Mouse (Mus musculus): Measurements from ENCODE around the gene Caskin2.
"Not testable (repeated sequence)": the region's sequence is repeated elsewhere in the genome, so short reads cannot be mapped to it uniquely, and the experiment has no call there.

The Caskin2 gene

DNA sequence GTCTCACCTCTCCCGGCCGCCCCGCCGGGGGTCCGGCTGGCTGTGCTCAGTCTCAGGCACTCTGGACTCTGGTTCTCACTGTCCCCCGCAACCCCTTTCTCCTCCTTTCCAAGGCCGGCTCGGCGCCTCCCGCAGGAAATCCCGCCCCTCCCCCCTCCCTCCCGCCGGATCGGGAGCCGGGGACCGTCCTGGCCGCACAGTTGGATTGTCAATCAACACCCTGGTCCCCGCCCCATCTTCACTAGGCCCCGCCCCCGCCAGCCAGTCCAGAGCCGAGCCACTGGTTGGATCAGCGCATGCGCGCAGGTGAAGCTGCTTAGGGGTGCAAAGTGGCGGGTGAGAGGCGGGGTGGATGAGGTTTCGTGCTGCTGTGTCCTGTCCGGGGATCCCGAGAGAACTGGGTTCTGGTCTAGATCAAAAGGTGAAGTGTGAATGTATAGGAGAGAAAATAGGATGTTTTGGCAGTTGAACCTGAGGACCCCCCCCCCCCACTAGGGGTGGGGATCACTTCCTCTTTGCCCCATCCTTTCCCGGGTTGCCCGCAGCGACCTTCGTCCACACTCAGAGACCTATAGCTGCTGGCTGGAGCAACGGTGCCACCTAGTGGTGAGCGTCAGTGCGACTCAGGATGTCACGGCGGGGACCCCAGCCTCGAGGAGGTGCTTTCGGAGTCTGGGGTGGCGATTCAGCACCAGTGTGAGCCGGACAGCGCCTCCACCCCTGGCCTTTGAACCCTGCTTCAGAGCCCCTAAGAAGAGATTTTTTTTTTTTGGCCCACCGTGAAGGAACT is at the start of gene Caskin2:
Gene Caskin2 (minus strand): TSS at position 133 of the 790 bp plus-strand sequence.
- peak; percentile 87 for DNase-seq

DNA sequence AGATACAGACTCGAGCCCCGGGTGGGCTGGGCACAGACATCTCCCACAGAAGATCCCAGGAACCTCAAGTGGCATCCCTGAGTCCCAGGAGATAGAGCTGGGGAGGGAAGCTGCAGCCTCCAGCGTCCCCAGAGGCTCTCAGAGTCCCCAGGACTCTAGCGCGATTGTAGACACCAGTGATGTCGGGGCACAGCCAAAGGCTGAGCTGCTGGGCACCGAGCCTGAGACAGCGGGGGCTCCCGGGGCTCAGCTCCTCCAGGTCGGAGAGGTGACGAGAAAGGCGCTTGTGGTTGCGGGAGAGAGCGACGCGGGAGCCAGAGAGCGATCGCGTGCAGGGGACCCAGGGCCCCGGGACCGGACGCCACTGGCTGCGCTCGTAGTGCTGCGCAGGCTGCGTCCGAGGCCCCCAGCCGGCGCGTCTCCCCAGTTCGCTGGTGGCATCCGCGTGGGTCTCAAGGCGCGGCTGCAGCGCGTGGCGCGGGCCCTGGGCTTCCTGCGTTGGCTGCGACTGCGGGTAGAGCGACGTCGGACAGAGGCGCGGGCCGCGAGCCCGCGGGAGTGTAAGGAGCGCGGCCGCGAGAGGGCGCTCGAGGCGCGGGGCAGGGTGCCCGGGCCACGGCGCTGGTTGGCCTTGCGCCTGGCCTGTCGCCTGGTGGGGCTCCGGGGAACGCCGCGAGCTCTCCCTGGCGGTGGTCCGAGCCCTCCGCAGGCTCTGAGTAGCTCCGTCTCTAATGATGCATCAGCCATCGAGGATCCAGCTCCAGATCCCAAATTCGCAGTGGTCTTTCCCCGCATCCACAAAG is 45.9 kb upstream of the Caskin2 start:
- peak; percentile 67 for DNase-seq

DNA sequence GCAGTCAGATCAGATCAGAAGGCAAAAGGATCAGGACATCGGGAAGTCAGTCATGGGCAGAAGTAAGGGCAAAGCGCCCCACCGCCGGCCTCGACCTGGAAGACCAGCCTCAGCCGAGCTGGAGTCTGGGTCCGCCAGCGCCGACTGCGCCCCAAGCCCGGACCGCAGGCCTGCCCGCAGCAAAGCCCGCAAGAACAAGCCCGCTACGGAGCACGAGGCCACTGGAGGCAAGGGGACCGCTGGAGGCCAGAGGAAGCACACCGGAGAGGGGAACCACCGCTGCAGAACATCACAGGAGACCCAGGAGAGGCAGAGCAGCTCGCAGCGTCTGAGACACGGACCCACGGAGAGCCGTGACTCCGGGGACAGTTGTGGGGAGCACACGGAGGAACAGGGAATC is 44.9 kb upstream of the Caskin2 start, which contains the start of gene Myo15b:
Gene Myo15b (plus strand): TSS at position 53 of the 400 bp plus-strand sequence.
- no peak for DNase-seq

DNA sequence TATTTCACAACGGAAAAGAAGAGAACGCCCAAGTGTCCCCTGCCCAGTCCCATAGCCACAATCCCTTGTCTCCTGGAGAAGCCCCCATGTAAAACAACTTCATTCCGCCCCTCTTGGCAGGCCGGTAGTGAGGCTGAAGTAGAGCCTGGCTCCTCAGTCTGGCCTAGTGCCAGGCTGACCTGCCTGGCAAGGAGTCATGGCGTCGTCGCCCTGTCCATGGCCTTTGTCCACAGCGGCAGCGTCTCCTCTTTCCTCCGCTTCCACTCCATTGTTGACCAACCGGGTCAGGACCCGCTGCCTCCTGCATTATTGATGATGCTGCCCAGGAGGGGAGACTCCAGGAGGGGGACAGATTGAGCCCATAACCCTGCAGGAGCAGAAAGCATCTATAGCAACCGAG is 44.5 kb upstream of the Caskin2 start:
- DNase-seq: no peak

DNA sequence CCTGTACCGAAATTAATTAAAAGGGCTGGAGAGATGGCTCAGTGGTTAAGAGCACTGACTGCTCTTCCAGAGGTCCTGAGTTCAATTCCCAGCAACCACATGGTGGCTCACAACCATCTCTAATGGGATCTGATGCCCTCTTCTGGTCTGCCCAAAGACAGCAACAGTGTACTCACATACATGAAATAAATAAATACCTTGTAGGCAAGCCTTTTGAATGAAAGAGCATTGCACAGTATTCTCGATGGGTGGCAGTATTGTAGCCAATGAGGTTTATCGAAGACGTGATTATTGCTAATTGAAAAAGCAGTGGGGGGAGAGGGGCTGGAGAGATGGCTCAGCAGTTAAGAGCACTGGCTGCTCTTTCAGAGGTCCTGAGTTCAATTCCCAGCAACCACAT is 43.7 kb upstream of the Caskin2 start:
- DNase-seq: not testable (repeated sequence)

DNA sequence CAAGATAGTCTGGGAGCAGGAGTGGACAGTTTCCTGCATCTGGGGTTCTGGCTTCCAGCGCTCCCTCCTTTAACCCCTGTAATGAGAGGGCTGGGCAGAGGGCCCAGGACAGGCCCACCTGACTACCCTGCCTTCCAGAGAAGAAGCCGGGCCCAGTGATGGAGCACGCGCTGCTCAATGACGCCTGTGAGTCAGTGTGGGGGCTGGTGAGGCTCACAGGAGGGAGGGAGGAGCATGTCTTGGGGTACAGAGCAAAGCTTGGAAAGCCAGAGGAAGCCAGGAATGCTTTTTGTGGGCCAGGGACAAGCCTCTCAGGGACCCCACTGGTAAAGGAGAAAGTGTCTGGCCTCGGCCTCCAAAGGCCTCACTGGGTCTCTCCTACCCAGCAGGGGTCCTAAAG is 41.2 kb upstream of the Caskin2 start:
- DNase-seq: no peak

DNA sequence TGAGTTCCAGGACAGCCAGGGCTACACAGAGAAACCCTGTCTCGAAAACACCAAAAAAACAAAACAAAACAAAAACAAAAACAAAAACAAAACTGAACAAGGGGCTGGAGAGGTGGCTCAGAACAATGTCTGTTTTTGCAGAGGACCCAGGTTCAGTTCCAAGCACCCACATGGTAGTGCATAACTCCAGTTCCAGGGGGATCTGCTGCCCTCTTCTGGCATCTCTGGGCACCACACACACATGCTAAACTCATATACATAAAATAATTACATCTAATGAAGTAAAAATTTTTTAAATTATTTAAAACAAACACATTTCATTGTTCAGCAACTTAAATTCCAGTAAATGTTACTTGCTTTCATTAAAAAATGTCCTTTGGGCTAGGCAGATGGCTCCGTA is 32.4 kb upstream of the Caskin2 start:
- no peak for DNase-seq

DNA sequence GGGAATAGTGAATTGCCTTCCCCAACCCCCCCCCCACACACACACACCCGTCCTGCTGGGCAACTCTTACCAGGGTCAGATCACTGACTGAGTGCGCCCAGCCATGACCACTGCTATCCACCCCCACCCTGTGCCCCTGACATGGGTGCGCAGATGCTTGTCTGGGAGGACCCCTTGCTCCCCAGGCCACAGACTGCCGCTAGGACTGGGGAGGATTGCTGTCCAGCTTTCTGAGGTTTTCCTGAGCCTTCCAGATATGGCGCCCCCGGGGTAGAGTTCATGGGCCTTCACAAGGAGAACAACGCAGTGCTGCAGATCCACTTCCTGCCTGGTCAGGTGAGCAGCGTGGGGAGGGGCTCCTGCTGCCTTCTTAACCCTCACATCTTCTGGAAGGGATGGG is 30.8 kb upstream of the Caskin2 start:
- no peak for DNase-seq

DNA sequence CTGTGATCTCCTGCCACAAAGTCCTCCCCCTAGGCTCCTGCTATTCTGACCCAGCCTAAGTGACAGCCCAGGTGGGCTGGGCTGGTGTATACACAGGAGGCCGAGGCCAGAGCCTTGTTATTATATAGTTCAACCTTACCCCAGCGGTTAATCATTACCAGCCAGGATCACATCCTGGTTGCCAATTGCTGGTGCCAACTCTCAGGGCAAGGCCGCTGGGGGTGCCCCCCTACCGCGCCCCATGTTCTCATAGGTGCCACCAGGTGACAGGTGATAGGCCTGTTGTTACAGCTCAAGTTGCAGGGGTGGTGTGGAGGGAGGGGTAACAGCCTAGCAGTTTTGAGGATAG is 30.4 kb upstream of the Caskin2 start:
- no peak for DNase-seq

DNA sequence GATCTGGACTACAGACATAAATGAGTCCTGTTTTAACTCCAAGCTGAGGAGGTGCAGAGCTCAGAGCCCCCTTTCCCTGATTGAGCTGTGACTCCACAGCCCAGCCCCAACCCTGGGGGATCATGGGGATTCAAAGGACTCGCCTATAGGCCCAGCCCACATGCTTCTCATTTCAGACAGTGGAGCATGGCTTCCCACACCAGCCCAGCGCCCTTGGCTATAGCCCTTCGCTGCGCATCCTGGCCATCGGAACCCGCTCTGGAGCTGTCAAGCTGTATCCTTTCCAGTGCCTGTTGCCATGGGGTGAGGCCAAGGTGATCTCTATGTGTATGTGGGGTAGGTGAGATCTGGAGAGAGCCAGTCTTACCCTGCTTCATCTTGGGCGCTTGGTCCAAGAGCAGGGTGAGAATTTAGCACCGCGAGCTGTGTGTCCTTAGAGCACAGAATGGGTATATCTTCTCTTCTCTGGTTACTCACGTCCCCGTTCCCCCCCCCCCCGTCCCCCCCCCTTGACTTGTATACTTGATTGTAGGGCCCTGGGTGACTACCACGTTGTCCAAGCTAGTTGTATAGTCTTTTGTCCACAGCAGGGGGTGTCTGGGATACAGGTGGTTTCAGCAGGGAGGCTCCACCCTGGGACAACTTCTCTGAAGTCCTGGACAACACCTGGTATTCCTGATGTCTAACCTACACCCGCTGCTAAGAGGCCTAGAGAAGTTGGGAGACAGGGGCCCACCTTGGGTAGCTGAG is 29.9 kb upstream of the Caskin2 start:
- no peak for DNase-seq

DNA sequence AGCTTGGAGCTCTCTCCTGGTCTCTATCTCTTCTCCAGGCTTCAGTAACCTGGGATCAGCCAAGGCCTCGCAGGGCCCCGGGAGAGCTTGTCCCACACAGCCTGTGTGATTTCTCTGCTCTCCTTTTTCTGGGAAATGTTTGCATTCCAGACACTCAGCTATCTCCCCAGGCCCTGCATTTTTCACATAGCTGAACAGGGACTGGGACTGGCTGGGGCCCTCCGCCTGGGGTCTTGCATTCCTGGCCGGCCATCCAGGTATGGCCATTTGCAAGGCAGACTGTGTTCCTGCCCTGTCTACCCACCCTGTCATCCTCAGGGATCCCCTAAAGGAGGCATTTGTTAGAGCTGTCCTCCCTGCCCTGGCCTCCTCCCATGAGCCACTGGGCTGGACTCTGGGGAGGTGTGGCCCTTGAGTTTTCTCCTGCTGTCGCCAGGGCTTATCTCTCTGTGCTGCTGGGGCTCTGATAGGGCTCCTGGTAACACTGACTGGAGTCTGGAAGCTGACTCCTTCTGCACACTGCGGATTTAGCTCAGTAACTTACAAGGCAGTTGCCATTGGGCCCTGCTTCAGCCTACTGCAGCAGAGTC is 28.6 kb upstream of the Caskin2 start:
- no peak for DNase-seq

DNA sequence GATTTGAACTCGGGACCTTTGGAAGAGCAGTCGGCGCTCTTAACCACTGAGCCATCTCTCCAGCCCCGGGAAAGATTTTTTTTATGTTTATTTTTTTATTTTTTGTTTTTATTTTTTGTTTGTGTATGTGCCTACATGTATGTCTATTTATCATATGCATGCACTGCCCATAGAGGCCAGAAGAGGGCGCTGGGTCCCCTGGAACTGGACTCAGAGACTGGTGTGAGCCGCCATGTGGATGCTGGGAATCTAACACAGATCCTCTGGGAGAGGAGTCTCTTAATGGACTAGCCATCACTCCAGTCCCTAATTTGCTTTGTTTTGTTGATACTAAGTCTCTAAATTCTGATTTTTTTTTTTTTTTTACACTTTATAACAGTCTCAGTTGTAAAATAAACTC is 27.6 kb upstream of the Caskin2 start:
- DNase-seq: no peak

DNA sequence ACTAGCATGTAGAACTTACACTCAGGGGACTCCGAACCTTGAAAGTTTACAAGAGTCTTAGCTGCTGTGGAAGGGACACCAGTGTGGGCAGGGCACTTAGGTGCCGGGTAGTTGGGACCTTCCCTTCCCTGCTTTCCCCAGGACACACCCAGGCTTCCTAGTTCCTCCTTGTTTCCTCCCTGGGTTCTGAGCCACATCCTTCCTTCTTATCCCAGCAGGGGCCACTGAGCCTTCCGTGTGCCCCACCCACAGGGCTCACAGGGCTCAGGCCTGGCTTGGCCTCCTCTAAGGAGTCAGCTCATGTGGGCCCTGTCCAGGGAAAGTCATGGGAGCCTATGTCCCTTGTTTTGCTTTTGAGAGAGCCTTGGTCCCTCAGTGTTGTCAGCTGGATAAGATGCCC is 26.3 kb upstream of the Caskin2 start:
- DNase-seq: no peak

DNA sequence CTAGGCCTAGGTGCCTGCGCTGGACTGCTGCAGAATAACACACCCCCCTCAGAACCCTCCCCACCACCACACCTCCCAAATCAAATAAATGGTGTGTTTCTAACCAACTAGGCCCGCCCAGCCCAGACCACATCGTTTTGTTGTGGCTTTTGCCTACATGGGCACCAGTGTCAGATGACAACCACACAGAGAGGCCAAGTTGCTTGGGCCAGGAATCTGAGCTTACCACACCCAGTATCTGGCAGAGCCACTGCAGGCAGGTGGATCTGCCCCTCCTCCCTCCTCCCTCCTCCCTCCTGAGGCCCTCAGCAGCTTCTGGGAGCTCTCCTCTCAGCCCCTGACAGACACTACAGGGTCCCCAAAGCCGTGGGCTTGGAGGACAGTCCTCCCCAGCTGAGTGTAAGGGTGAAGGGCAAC is 25.5 kb upstream of the Caskin2 start:
- DNase-seq: no peak

DNA sequence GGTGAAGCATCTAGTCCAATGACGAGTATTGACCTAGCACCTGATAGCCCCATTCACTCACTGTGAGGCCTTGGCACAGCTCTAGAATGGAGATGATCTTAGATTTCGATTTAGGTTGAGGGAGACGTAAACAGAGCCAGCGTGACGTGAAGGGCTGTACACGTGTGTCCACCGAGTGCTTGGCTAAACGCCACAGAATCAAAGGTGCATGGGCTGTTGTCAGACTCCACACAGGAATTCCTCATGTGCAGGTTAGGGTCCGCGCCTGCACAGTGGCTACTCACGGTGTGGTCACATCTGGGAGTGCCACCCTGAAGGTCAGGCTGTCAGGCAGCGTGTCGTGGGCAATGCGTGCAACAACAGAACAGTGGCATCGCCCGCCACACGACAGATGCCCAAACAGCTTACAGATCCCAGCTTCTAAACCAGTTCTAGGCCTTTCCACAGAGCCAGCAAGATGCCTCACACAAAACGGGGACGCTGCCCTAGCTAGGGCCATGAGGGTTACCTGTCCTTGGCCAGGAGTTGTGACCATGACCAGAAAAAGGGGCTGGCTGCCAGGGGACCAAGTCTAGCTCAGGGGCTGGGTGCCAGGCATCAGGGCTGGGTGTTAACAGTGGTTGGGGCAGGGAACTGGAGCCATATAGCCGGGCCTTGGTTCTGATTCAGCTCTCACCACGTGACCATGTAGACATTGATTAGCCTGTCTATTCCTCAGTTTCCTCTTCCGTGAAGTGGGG is 24.3 kb upstream of the Caskin2 start:
- DNase-seq: no peak

DNA sequence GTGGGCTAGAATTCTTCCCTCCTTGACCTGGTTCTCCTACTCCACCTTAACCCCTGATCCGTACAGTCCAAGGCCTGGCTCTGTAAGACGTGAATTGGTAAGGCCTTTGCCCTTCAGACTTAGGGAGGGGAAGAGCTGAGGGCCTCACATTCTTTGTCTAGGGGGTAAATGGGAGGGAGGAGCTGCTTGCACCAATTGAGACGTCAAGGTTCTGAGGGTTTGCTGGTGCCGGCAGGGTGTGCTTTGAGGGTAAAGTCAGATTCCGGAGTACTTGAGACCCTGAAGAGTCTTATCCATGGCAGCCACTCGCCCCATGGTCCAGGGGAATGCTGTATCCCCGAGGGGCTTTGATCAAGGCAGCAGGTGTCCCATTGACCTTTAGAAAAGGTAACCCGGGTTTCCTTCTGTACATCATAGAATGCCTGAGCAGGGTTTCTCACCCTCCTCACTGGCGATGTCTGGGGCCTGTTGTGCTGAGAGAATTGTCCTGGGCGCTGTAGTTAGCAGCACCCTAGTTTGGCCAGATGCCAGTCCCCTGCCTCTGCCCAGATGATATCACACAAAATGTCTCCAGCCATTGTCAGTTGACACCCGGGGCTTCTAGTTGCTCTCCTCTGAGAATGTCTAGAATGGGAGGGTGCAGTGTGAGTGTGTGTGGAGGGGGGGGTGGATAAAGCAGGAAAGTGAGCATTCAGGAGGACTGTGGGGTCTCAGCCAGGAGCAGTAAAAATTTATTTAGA is 23.4 kb upstream of the Caskin2 start:
- no peak for DNase-seq

DNA sequence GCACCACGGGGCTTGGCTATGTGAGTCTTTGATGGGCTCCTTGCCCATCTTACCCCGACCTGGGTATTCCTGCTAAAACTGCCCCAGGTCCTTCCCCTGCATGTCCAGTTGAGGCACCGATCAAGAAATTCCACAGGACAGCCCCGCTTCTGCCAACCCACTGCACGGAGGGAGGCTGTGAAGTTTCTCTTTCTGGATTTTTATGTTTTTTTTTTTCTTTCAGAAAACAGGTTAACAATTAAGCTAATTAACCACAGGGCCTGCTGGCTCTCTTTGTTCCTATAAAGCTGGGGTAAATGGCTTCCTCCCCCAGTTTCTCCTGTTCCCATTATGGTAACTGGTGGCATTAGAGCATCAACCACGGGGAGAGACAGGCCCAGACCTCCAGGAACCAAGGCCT is 20.6 kb upstream of the Caskin2 start:
- DNase-seq: no peak

DNA sequence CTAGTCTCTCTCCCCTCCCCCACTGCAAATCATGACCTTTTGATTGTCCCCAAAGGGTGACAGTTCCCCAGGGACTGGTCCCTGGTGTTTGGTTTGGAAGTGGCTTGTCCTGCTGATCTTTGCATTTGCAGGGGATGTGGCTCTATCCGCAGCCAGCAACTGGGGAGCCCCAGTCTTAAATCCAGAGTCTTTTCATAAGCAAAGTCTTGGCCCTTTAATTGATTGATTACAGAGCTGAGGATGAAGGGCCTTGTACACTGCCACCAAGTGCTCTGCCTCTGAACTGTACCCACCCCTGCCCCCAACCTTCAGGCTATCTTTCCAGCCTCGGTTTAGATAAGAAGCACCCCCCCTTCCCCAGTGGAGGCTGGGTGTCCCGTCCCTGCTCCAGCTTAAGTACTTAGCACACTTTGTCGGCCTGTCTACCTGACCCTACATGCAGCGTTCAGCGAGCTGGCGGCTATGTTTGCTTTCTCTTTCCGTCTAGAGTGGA is 19.6 kb upstream of the Caskin2 start:
- no peak for DNase-seq

DNA sequence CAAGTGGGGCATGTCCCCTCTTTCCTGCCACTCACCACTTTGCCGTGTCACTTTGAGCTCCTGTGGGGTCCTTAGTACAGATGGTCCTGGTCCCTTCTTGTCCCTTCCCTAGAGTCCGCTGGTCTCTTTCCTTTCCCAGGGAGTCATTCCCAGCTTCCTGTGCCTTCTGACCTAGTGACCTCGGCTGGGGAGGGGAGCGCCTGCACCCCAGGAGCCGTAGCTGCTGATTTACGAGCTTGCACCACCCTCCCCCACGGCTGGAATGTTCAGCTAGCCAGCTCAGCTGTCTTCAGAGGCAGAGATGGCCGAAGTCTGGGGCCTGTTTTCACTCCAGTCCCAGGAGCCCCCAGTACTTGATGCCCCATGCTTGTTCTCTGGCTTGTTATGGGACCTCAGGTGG is 19.1 kb upstream of the Caskin2 start:
- no peak for DNase-seq

DNA sequence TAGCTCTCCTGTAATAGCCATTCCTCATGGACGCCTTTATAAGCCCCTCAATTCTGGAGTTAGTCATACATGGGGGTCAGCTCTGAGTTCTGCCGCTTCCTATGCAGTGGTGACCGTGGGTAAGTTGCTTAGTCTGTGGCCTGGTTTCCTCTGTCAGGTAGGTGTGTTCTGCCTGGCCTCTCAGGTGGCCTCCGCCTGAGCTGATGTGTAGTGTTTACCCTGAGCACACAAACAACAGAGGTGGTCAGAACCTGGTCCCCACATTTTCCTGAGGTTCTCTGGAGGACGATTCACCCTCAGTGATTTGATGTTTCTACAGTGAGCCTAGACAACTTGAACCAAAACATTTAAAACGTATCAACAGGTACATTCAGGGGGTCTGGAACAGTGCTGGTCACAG is 18.6 kb upstream of the Caskin2 start:
- no peak for DNase-seq

DNA sequence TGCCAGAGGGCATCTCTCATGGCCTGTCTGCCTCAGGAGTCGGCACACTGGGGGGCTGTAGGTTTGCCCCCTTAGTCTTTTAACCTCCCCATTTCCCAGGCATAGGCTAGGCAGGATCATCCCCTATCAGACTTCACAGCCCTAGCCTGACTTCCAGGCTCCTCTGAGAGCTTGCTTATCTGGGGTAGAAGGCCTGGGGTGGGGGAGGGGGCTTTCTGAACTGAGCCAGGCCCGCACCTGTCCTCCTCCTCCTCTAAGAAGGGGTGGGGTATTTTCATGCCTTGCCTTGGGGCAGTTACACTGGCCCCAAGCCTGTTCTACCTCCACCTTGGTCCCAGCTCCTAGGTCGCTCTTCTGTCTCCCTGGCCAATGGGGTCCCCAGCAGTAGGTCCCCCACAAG is 18.1 kb upstream of the Caskin2 start:
- no peak for DNase-seq
